Mouse (Mus musculus) embryonic facial prominence, embryonic 14.5 days (tissue): Measurements from ENCODE around the gene Fgf16. TPM values are rescaled to one million over a fixed set of nuclear protein-coding genes. Genes with fewer than 3 reads are reported as not detected.

Source experiments
- ATAC-seq: fragments of 200-750 bp; cut with Nextera tagmentation; 2 replicates; pipeline ENCODE4 v1.8.0; 2017; ENCODE audit warnings: low read depth, moderate number of reproducible peaks, moderate TSS enrichment
- DNase-seq: peaks from one replicate; pipeline ENCODE4 v3.0.0-alpha.2; 2015; ENCODE audit warnings: low spot score
- H3K27ac ChIP-seq: fragments of 300-500 bp; sonication (generic); replicated peaks from 2 replicates; pipeline ENCODE4 v1.5.1; 2014; ENCODE audit warnings: low read depth, mild to moderate bottlenecking, low read length, moderate library complexity
- H3K27me3 ChIP-seq: fragments of 300-500 bp; sonication (generic); replicated peaks from 2 replicates; pipeline ENCODE4 v1.6.1; 2014; ENCODE audit warnings: low read length; ENCODE audit not compliant: control insufficient read depth, insufficient read depth
- H3K36me3 ChIP-seq: fragments of 300-500 bp; sonication (generic); 2 replicates; pipeline ENCODE4 v1.6.1; 2014; ENCODE audit warnings: low read length, mixed read lengths; ENCODE audit not compliant: control insufficient read depth, insufficient read depth
- H3K4me1 ChIP-seq: fragments of 300-500 bp; sonication (generic); 2 replicates; pipeline ENCODE4 v1.6.1; 2014; ENCODE audit warnings: antibody characterized with exemption, low read length; ENCODE audit not compliant: control insufficient read depth, insufficient read depth
- H3K4me2 ChIP-seq: fragments of 300-500 bp; sonication (generic); 2 replicates; pipeline ENCODE4 v1.6.1; 2014; ENCODE audit warnings: low read depth, mild to moderate bottlenecking, low read length, moderate library complexity, mixed read lengths
- H3K4me3 ChIP-seq: fragments of 300-500 bp; sonication (generic); 2 replicates; pipeline ENCODE4 v1.5.1; 2014; ENCODE audit warnings: low read depth, mild to moderate bottlenecking, low read length
- H3K9ac ChIP-seq: fragments of 300-500 bp; sonication (generic); 2 replicates; pipeline ENCODE4 v1.6.1; 2014; ENCODE audit warnings: low read depth, mild to moderate bottlenecking, low read length, moderate library complexity, mixed read lengths
- H3K9me3 ChIP-seq: fragments of 300-500 bp; sonication (generic); 2 replicates; pipeline ENCODE4 v1.6.1; 2016; ENCODE audit warnings: low read length; ENCODE audit not compliant: control insufficient read depth
- WGBS: fragments of 180-500 bp; shearing (Covaris S2); extraction: QIAGEN DNeasy Blood & Tissue Kit; methylation state at CpG from one replicate; pipeline ENCODE4 v1.1.7; 2014; 5-methylcytosine and 5-hydroxymethylcytosine counted together
- polyA plus RNA-seq: library from polyadenylated mRNA; unstranded; fragments of >200 nt; fragmentation: Nextera tagmentation; extraction: Ambion mirVana; gene quantifications from 2 replicates; pipeline ENCODE4 v1.2.1, GENCODE M21; 2014

Fgf16 gene
- polyA plus RNA-seq, 1 experiment from 2014 or later, result 1.2 TPM

- Histone ChIP-seq H3K4me1 (peaks cover 3% of the 10 kb centered on the region; the same call in 1 of the 2 replicates), H3K27ac (no peak overlapping the region), H3K27me3 (peaks cover 56% of the 10 kb centered on the region), H3K9ac (peak overlapping the region; percentile 61), H3K4me3 (peak overlapping the region; percentile 44), H3K4me2 (peak overlapping the region; percentile 64), H3K36me3 (no peaks in the 10 kb centered on the region), H3K9me3 (no peaks in the 10 kb centered on the region)
- 31% methylated on average over 19 of the region's 36 CpGs for WGBS
- no peak for ATAC-seq
- DNase-seq, result no peak
These were observed 1.1 kb downstream of the Fgf16 start for GRCm38 (mm10) chrX:105765005-105765706.

DNA sequence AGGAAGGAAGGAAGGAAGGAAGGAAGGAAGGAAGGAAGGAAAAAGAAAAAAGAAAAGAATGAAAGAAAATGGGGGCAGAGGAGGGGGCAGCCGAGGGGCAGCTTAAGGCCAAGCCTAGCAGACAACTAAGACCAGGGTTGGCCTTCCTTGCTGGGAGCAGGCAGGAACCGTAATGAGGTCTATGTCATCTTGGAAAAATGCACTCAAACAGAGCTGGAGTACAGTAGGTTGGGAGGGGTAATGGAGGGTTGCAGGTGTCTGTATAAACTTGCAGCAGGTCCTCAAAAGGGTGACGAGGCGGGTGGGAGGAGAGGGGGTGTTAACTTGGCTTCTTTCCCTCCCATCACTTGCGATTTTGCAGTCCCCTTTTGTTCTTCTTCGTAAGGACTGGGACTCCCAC is 1.9 kb downstream of the Fgf16 start:
- H3K36me3 ChIP-seq, result no peaks in the 10 kb centered on the region
- no peak overlapping the region for H3K4me3 ChIP-seq
- 0 out of 2 replicates have a peak overlapping the region, but pooled peaks have one; percentile 64 for H3K4me2 ChIP-seq
- peaks cover 3% of the 10 kb centered on the region; the same call in 1 of the 2 replicates for H3K4me1 ChIP-seq
- no peaks in the 10 kb centered on the region for H3K9me3 ChIP-seq
- H3K27ac ChIP-seq, result no peak overlapping the region
- 34% methylated on average over 5 of the region's 6 CpGs for WGBS
- peaks cover 56% of the 10 kb centered on the region for H3K27me3 ChIP-seq
- ATAC-seq (peak; percentile 64), DNase-seq (peak; percentile 55)
- no peak overlapping the region for H3K9ac ChIP-seq

- Histone ChIP-seq H3K9me3 (no peaks in the 10 kb centered on the region), H3K4me1 (peaks cover 3% of the 10 kb centered on the region; the same call in 1 of the 2 replicates), H3K9ac (no peak overlapping the region), H3K4me3 (no peak overlapping the region), H3K27me3 (peaks cover 50% of the 10 kb centered on the region), H3K36me3 (no peaks in the 10 kb centered on the region), H3K27ac (no peak overlapping the region), H3K4me2 (peak overlapping the region; percentile 18; the same call in 1 of the 2 replicates)
- peak; percentile 78 for ATAC-seq
- WGBS, result 33% methylated on average over 8 of the region's 9 CpGs
- DNase-seq, result peak; percentile 74
These were observed 3.2 kb downstream of the Fgf16 start for GRCm38 (mm10) chrX:105767177-105767764.

DNA sequence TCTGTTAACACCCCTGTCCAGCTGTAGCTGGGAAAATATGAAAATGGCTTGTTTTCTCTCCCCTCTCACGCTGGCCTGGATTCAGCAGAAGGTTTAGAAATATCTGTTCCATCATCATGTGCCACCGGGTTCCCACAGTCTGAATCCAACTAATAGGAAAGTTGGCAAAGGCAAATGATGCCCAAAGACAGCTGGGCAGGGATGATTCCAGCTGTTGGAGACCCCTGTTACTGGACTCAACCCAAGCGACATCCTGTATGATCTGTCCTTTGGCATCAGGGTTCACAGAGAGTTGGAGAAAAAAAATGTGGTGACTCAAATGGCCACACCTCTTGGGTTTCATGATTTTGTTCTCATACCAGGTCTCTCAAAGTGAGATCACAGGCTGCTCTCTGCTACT is 3.9 kb downstream of the Fgf16 start:
- Histone ChIP-seq H3K9me3 (no peaks in the 10 kb centered on the region), H3K27me3 (peaks cover 44% of the 10 kb centered on the region), H3K36me3 (no peaks in the 10 kb centered on the region), H3K4me3 (no peak overlapping the region), H3K27ac (no peak overlapping the region), H3K9ac (no peak overlapping the region), H3K4me2 (no peak overlapping the region), H3K4me1 (peaks cover 3% of the 10 kb centered on the region; the same call in 1 of the 2 replicates)
- WGBS, result 55% methylated on average over 3 of the region's 3 CpGs
- ATAC-seq (no peak), DNase-seq (peak; percentile 16)

DNA sequence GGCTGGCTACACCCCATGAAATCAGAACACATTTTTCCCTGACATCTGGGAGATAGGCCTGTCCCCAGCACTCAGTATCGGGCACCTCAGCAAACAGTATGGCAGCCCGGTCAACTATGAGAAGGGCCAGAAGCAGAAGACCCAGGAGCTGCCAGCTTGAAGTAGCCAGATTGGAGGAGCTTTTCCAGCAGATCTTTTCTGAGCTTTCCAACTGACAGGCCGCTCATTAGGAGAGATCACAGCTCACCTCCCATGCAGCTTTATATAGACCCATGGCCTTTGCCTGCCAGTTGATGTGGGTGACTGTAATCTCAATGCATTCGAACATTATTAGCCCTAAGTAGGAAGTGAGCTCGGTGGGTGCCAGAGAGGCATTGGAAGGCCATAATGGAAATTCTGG is 9.2 kb downstream of the Fgf16 start:
- peaks cover 6% of the 10 kb centered on the region for H3K27me3 ChIP-seq
- H3K9me3 ChIP-seq, result no peaks in the 10 kb centered on the region
- H3K4me3 ChIP-seq, result no peak overlapping the region
- ATAC-seq, result no peak
- no peaks in the 10 kb centered on the region for H3K36me3 ChIP-seq
- no peak overlapping the region for H3K9ac ChIP-seq
- no peaks in the 10 kb centered on the region for H3K4me1 ChIP-seq
- no peak for DNase-seq
- H3K4me2 ChIP-seq, result no peak overlapping the region
- no peak overlapping the region for H3K27ac ChIP-seq
- WGBS, result 85% methylated on average over 5 of the region's 5 CpGs

- WGBS, result 43% methylated on average over 8 of the region's 8 CpGs
- Histone ChIP-seq H3K4me1 (no peaks in the 10 kb centered on the region), H3K27me3 (peaks cover 9% of the 10 kb centered on the region; the same call in 1 of the 2 replicates), H3K9ac (no peak overlapping the region), H3K36me3 (peaks cover 5% of the 10 kb centered on the region; the same call in 1 of the 2 replicates), H3K4me2 (no peak overlapping the region), H3K4me3 (no peak overlapping the region), H3K9me3 (no peaks in the 10 kb centered on the region), H3K27ac (no peak overlapping the region)
- DNase-seq, result peak; percentile 45
- peak; percentile 87 for ATAC-seq
These were observed 30.8 kb downstream of the Fgf16 start for GRCm38 (mm10) chrX:105794806-105795403.

- Histone ChIP-seq H3K36me3 (peaks cover 52% of the 10 kb centered on the region), H3K9me3 (no peaks in the 10 kb centered on the region), H3K4me1 (no peaks in the 10 kb centered on the region), H3K27me3 (no peaks in the 10 kb centered on the region; the same call in 1 of the 2 replicates), H3K4me3 (no peak overlapping the region), H3K9ac (no peak overlapping the region), H3K27ac (no peak overlapping the region), H3K4me2 (no peak overlapping the region)
- ATAC-seq (no peak), DNase-seq (no peak)
- WGBS, result 84% methylated on average over 5 of the region's 5 CpGs
These were observed 60.4 kb downstream of the Fgf16 start for GRCm38 (mm10) chrX:105824462-105824861.
